Mouse (Mus musculus): Measurements from ENCODE around the gene Ss18l2.

- TF ChIP-seq CTCF (IDR thresholded peaks at IDR 0.05; ENCODE audit: extremely low read depth, insufficient read length, insufficient replicate concordance, low read depth, low read length) (no peak), POLR2A (IDR thresholded peaks at IDR 0.05; ENCODE audit: low read depth, low read length) (no peak)
Observed at GRCm38 (mm10) chr9:121667822-121668221, 42.3 kb upstream of the Ss18l2 start.
